Mouse (Mus musculus): ENCODE data around the gene Mgll.

GRCm38 (mm10) chr6:88830112-88830702, 106.0 kb downstream of the Mgll start:
- TF ChIP-seq CTCF (IDR thresholded peaks at IDR 0.05) (no peak), EP300 (IDR thresholded peaks at IDR 0.05; ENCODE audit: insufficient read depth, low read depth, low read length) (no peak)
